Mouse (Mus musculus): ENCODE measurements around the gene Nkpd1. TPM values are rescaled to one million over a fixed set of nuclear protein-coding genes. Genes with fewer than 3 reads are reported as not detected.

Gene Nkpd1
- polyA plus RNA-seq, 1 experiment from 2014 or later = 0.11 TPM

DNA sequence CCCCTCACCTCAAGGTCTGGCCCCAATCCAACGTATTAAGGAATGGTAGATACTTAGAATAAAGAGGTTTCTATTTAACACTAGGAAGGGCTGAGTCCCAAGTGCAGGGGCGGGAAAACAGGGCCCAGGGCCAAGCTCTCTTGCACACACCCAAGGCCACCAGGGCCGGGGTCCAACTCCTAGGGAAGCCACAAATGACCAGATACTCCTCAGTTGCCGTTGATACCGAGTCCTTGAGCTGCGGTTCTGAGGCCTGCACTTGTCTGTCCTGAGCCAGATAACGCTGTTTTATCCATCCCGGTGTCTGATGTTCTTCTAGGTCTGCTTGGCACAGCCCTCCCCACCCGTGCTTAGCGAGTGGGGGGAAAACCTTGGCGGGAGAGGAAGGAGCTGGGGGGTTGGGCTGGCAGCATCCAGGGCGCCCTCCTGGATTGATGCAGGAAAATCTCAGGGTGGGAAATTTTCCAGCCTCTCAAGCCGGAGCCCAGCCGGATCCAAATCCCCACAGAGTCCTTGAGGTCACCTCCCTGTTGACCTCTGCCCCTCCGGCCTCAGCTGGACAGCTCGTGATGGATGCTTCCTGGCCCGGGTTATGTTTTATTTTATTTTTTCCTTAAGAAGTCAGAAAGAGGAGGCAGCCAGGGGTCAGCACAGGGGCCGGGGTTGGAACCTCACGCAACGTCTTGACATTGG, 22.0 kb upstream of the Nkpd1 start:
- no peaks in the 10 kb centered on the region for H3K36me3 ChIP-seq (ENCODE audit: insufficient read depth)
- TF ChIP-seq CTCF (IDR thresholded peaks at IDR 0.05; ENCODE audit: low read depth) = no peak
- ATAC-seq (ENCODE audit: insufficient read depth) (no peak), DNase-seq (peak; percentile 41)
- H3K4me2 ChIP-seq = no peak overlapping the region
- no peaks in the 10 kb centered on the region for H3K9me3 ChIP-seq (ENCODE audit: low read depth, low read length)
- peaks cover 14% of the 10 kb centered on the region for H3K27me3 ChIP-seq (ENCODE audit: insufficient read depth, low read length)
- no peak overlapping the region for H3K27ac ChIP-seq (ENCODE audit: low read depth)
- H3K4me3 ChIP-seq (ENCODE audit: low read depth, low read length) = no peak overlapping the region
- H3K4me1 ChIP-seq (ENCODE audit: insufficient read depth) = no peaks in the 10 kb centered on the region; the same call in 1 of the 2 replicates
- no peak overlapping the region for H3K9ac ChIP-seq
- WGBS = 39% methylated on average over 20 of the region's 20 CpGs

DNA sequence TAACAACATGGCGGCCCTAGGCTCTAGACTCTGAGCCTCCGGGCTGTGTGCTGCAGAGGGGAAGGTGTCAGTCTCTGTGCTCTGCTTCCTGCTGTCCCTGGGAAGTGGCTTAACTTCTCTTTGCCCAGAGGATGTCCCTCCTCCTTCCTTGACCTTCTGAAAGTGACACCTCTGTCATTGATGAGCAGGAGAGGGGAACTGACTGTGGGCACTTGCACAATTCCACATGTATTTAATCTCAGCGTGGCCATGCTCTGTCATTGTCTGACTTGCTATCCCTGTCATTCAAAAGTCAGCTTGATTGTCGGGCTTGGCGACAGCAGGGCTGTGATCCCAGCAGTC, 21.5 kb upstream of the Nkpd1 start:
- ATAC-seq (ENCODE audit: insufficient read depth) (no peak), DNase-seq (no peak)
- Histone ChIP-seq H3K4me1 (ENCODE audit: insufficient read depth) (no peaks in the 10 kb centered on the region; the same call in 1 of the 2 replicates), H3K27me3 (ENCODE audit: insufficient read depth, low read length) (peaks cover 9% of the 10 kb centered on the region; the same call in 1 of the 2 replicates), H3K36me3 (ENCODE audit: insufficient read depth) (no peaks in the 10 kb centered on the region), H3K4me3 (ENCODE audit: low read depth, low read length) (no peak overlapping the region), H3K9ac (no peak overlapping the region), H3K4me2 (no peak overlapping the region), H3K27ac (ENCODE audit: low read depth) (no peak overlapping the region), H3K9me3 (ENCODE audit: low read depth, low read length) (no peaks in the 10 kb centered on the region)
- TF ChIP-seq CTCF (IDR thresholded peaks at IDR 0.05; ENCODE audit: low read depth) = no peak
- 59% methylated on average over 5 of the region's 5 CpGs for WGBS

DNA sequence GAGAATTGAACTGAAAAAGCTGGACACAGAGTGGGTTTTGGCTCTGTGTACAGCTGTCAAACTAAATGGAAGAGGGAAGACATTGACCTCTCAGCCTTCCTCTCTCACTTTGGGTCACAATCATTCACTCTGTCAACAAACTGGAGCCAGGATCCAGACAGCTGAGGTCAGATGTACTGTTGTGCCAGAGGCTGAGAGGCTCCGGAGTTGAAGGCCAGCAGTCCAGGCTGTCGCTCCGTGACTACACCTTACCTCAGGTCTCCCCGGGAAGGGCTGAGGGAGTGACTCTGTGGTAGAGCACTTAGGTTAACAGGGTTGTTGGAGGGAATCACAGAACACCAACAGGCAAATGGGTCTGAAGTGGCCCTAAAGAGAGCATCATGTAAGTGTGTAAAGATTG, 19.3 kb upstream of the Nkpd1 start:
- H3K27me3 ChIP-seq (ENCODE audit: insufficient read depth, low read length) = no peaks in the 10 kb centered on the region
- no peaks in the 10 kb centered on the region; the same call in 1 of the 2 replicates for H3K4me1 ChIP-seq (ENCODE audit: insufficient read depth)
- H3K4me2 ChIP-seq = no peak overlapping the region
- H3K9me3 ChIP-seq (ENCODE audit: low read depth, low read length) = no peaks in the 10 kb centered on the region
- no peak for TF ChIP-seq CTCF (IDR thresholded peaks at IDR 0.05; ENCODE audit: low read depth)
- WGBS = 29% methylated on average over 4 of the region's 4 CpGs
- no peak overlapping the region for H3K27ac ChIP-seq (ENCODE audit: low read depth)
- ATAC-seq (ENCODE audit: insufficient read depth) = no peak
- no peak overlapping the region for H3K9ac ChIP-seq
- H3K36me3 ChIP-seq (ENCODE audit: insufficient read depth) = no peaks in the 10 kb centered on the region
- DNase-seq = no peak
- no peak overlapping the region for H3K4me3 ChIP-seq (ENCODE audit: low read depth, low read length)

DNA sequence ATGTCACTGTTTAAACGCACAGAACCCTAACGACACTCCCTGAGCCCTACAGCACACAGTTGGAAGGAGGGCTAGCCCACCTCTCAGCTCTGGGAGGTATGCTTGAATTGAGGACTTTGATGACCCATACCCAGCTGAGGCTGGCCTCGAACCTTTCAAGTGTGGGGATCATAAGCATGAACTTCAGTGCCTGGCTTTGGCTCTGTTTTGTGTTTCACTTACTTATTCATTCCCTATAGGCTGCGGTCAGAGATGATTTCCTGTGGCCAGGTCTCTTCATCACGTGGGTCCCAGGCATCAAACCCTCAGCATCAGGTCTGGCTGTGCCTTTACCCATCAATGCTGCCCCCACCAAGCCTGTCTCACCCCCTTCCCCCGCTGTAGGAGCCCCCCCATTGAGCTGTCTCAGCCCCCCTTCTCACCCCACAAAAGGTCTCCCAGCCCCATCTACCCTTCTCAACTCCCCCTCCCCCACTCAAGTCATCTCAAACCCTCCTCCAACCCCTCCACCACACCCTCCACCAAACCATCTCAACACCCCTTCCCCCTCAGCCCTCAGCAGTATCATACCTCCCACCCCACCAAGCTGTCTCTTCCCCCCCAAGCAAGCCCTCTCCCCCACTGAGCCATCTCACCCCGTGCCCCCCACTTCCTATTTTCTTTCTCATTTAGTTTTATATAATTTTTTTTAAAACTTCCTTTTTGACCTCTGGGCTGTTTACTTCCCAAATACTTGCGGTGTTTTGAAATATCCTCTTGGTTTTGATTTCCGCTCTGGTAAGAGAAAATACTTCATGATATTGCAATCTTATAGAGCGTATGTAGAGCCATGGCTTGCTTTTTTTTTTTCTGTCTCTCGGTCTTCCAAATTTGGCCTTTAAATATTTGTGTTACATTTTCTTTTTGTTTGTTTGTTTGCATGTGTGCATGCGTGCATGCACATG, 16.9 kb upstream of the Nkpd1 start:
- H3K9ac ChIP-seq = no peak overlapping the region
- no peaks in the 10 kb centered on the region for H3K36me3 ChIP-seq (ENCODE audit: insufficient read depth)
- no peaks in the 10 kb centered on the region for H3K9me3 ChIP-seq (ENCODE audit: low read depth, low read length)
- no peak for TF ChIP-seq CTCF (IDR thresholded peaks at IDR 0.05; ENCODE audit: low read depth)
- H3K27me3 ChIP-seq (ENCODE audit: insufficient read depth, low read length) = no peaks in the 10 kb centered on the region
- no peak for ATAC-seq (ENCODE audit: insufficient read depth)
- H3K4me1 ChIP-seq (ENCODE audit: insufficient read depth) = no peaks in the 10 kb centered on the region; the same call in 1 of the 2 replicates
- no peak overlapping the region for H3K27ac ChIP-seq (ENCODE audit: low read depth)
- H3K4me2 ChIP-seq = no peak overlapping the region
- no peak for DNase-seq
- 64% methylated on average over 12 of the region's 12 CpGs for WGBS
- no peak overlapping the region for H3K4me3 ChIP-seq (ENCODE audit: low read depth, low read length)

DNA sequence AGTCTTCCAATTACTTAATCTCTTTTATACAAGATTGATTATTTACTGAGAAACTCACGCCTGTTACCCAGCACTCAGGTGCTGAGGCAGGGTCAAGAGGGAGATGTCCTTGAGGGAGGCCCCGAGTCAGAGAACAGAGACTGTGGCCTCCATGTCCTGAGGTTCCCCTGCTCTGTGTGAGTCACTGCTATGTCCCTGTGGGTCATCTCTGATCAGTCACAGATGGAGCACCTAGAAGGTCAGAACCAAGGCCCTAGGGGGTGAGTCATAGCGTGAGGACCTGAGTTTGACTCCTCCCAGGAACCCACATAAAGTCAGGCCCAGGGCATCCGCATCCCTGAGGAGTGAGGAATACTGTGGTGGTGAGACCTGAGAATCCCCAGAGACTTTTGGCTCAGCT, 16.0 kb upstream of the Nkpd1 start:
- no peaks in the 10 kb centered on the region; the same call in 1 of the 2 replicates for H3K4me1 ChIP-seq (ENCODE audit: insufficient read depth)
- 73% methylated on average over 4 of the region's 4 CpGs for WGBS
- ATAC-seq (ENCODE audit: insufficient read depth) (no peak), DNase-seq (no peak)
- no peak overlapping the region for H3K27ac ChIP-seq (ENCODE audit: low read depth)
- H3K9me3 ChIP-seq (ENCODE audit: low read depth, low read length) = no peaks in the 10 kb centered on the region
- H3K4me3 ChIP-seq (ENCODE audit: low read depth, low read length) = no peak overlapping the region
- no peak overlapping the region for H3K9ac ChIP-seq
- H3K4me2 ChIP-seq = no peak overlapping the region
- TF ChIP-seq CTCF (IDR thresholded peaks at IDR 0.05; ENCODE audit: low read depth) = no peak
- H3K36me3 ChIP-seq (ENCODE audit: insufficient read depth) = no peaks in the 10 kb centered on the region
- H3K27me3 ChIP-seq (ENCODE audit: insufficient read depth, low read length) = no peaks in the 10 kb centered on the region

DNA sequence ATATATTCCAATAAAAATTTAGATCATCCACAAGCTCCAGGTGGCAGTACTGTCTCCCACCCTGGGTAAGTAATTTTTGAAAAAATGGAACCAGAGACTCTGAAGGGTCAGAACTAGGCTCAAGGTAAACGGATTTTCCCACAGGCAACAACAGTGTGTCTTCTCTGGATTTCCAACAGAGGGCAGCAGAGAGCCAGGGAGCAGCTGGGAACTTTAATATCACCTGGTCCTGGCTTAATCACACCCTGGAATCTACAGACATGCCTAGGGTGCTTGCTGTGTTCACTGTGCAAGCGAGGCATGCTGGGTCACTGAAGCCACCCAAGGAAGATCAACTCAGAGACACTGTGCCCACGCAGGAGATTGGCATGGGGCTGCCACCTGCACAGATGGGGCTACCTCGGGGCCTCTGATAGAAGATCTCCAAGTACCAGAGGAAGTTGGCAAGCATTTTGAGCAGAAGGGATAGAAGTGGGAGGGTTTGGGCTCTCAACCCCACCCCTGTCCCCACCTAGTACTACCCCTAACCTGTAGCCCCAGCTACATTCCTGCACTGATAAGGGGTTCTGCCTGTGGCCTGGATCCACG, 14.1 kb upstream of the Nkpd1 start:
- Histone ChIP-seq H3K27me3 (ENCODE audit: insufficient read depth, low read length) (no peaks in the 10 kb centered on the region), H3K36me3 (ENCODE audit: insufficient read depth) (no peaks in the 10 kb centered on the region), H3K9ac (no peak overlapping the region), H3K4me2 (no peak overlapping the region), H3K9me3 (ENCODE audit: low read depth, low read length) (no peaks in the 10 kb centered on the region), H3K4me1 (ENCODE audit: insufficient read depth) (no peaks in the 10 kb centered on the region; the same call in 1 of the 2 replicates), H3K27ac (ENCODE audit: low read depth) (no peak overlapping the region), H3K4me3 (ENCODE audit: low read depth, low read length) (no peak overlapping the region)
- TF ChIP-seq CTCF (IDR thresholded peaks at IDR 0.05; ENCODE audit: low read depth) = peak; percentile 90
- no peak for ATAC-seq (ENCODE audit: insufficient read depth)
- WGBS = 25% methylated on average over 5 of the region's 5 CpGs
- peak; percentile 70 for DNase-seq

DNA sequence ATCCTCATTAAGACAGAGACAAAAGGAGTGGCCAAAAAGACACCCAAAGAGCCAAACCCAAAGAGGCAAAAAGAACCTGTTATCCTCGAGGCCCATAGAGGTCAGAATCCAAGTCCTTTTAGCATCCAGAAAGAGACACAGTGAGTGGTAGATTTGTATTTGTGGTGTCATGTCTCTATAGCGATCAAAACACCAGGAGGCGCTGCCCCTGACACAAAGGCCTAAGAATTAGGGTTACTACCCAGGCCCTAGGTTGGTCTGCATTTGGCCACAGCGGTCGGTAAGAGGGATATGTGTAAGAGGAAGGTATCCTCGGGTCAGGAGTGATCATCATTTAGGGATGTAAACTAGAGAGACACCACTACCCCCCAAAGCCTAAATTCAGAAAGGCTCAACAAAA, 11.3 kb upstream of the Nkpd1 start:
- DNase-seq (peak; percentile 60), ATAC-seq (ENCODE audit: insufficient read depth) (no peak)
- Histone ChIP-seq H3K9ac (peak overlapping the region; percentile 53; the same call in 1 of the 2 replicates), H3K9me3 (ENCODE audit: low read depth, low read length) (no peaks in the 10 kb centered on the region), H3K4me3 (ENCODE audit: low read depth, low read length) (peak overlapping the region; percentile 80; the same call in 1 of the 2 replicates), H3K4me2 (peak overlapping the region; percentile 98), H3K4me1 (ENCODE audit: insufficient read depth) (no peaks in the 10 kb centered on the region), H3K27ac (ENCODE audit: low read depth) (no peak overlapping the region), H3K27me3 (ENCODE audit: insufficient read depth, low read length) (no peaks in the 10 kb centered on the region), H3K36me3 (ENCODE audit: insufficient read depth) (no peaks in the 10 kb centered on the region)
- WGBS = 38% methylated on average over 6 of the region's 6 CpGs
- TF ChIP-seq CTCF (IDR thresholded peaks at IDR 0.05; ENCODE audit: low read depth) = peak; percentile 45
